Mouse (Mus musculus): Measurements from ENCODE around the gene Coro2b. TPM values are rescaled to one million over a fixed set of nuclear protein-coding genes. Genes with fewer than 3 reads are reported as not detected.

Gene Coro2b
- polyA plus RNA-seq, 1 experiment from 2014 or later = 3.7 TPM

GRCm38 (mm10) chr9:62535566-62535965 lies 1.3 kb downstream of the Coro2b start:
- H3K4me3 ChIP-seq (ENCODE audit: low read depth, low read length) = peak overlapping the region; percentile 52
- peak overlapping the region; percentile 89 for H3K4me2 ChIP-seq
- WGBS (ENCODE audit: insufficient replicate concordance) = 73% methylated on average over 8 of the region's 8 CpGs
- no peak overlapping the region for H3K27ac ChIP-seq (ENCODE audit: low read depth, low read length)
- peaks cover 16% of the 10 kb centered on the region for H3K4me1 ChIP-seq (ENCODE audit: control insufficient read depth, insufficient read depth, low read length)
- no peaks in the 10 kb centered on the region for H3K9me3 ChIP-seq (replicated peaks; ENCODE audit: control insufficient read depth, low read length)
- peaks cover 21% of the 10 kb centered on the region for H3K27me3 ChIP-seq (ENCODE audit: control insufficient read depth, insufficient read depth, low read length)
- H3K36me3 ChIP-seq (ENCODE audit: control insufficient read depth, insufficient read depth, low read length) = no peaks in the 10 kb centered on the region
- H3K9ac ChIP-seq (ENCODE audit: low read depth, low read length) = no peak overlapping the region
- ATAC-seq (replicated peaks; ENCODE audit: insufficient number of reproducible peaks, low FRiP score, low TSS enrichment) = no peak

GRCm38 (mm10) chr9:62534691-62535090 lies 2.2 kb downstream of the Coro2b start:
- H3K4me1 ChIP-seq (ENCODE audit: control insufficient read depth, insufficient read depth, low read length) = peaks cover 19% of the 10 kb centered on the region
- no peaks in the 10 kb centered on the region for H3K36me3 ChIP-seq (ENCODE audit: control insufficient read depth, insufficient read depth, low read length)
- no peak overlapping the region for H3K9ac ChIP-seq (ENCODE audit: low read depth, low read length)
- WGBS (ENCODE audit: insufficient replicate concordance) = 80% methylated on average over 7 of the region's 7 CpGs
- H3K4me3 ChIP-seq (ENCODE audit: low read depth, low read length) = no peak overlapping the region
- ATAC-seq (replicated peaks; ENCODE audit: insufficient number of reproducible peaks, low FRiP score, low TSS enrichment) = no peak
- H3K27ac ChIP-seq (ENCODE audit: low read depth, low read length) = no peak overlapping the region
- peaks cover 21% of the 10 kb centered on the region for H3K27me3 ChIP-seq (ENCODE audit: control insufficient read depth, insufficient read depth, low read length)
- no peaks in the 10 kb centered on the region for H3K9me3 ChIP-seq (replicated peaks; ENCODE audit: control insufficient read depth, low read length)
- H3K4me2 ChIP-seq = no peak overlapping the region

GRCm38 (mm10) chr9:62534158-62534557 lies 2.7 kb downstream of the Coro2b start:
- Histone ChIP-seq H3K27me3 (ENCODE audit: control insufficient read depth, insufficient read depth, low read length) (peaks cover 21% of the 10 kb centered on the region), H3K36me3 (ENCODE audit: control insufficient read depth, insufficient read depth, low read length) (no peaks in the 10 kb centered on the region), H3K27ac (ENCODE audit: low read depth, low read length) (no peak overlapping the region), H3K9me3 (replicated peaks; ENCODE audit: control insufficient read depth, low read length) (no peaks in the 10 kb centered on the region), H3K9ac (ENCODE audit: low read depth, low read length) (no peak overlapping the region), H3K4me1 (ENCODE audit: control insufficient read depth, insufficient read depth, low read length) (peaks cover 19% of the 10 kb centered on the region), H3K4me2 (no peak overlapping the region), H3K4me3 (ENCODE audit: low read depth, low read length) (no peak overlapping the region)
- ATAC-seq (replicated peaks; ENCODE audit: insufficient number of reproducible peaks, low FRiP score, low TSS enrichment) = no peak
- 70% methylated on average over 2 of the region's 2 CpGs for WGBS (ENCODE audit: insufficient replicate concordance)

- H3K4me3 ChIP-seq (ENCODE audit: low read depth, low read length) = no peak overlapping the region
- no peak for ATAC-seq (replicated peaks; ENCODE audit: insufficient number of reproducible peaks, low FRiP score, low TSS enrichment)
- peaks cover 19% of the 10 kb centered on the region for H3K4me1 ChIP-seq (ENCODE audit: control insufficient read depth, insufficient read depth, low read length)
- H3K9me3 ChIP-seq (replicated peaks; ENCODE audit: control insufficient read depth, low read length) = no peaks in the 10 kb centered on the region
- no peak overlapping the region for H3K9ac ChIP-seq (ENCODE audit: low read depth, low read length)
- H3K4me2 ChIP-seq = no peak overlapping the region
- no peaks in the 10 kb centered on the region for H3K36me3 ChIP-seq (ENCODE audit: control insufficient read depth, insufficient read depth, low read length)
- WGBS (ENCODE audit: insufficient replicate concordance) = 74% methylated on average over 11 of the region's 11 CpGs
- H3K27me3 ChIP-seq (ENCODE audit: control insufficient read depth, insufficient read depth, low read length) = peaks cover 21% of the 10 kb centered on the region
- H3K27ac ChIP-seq (ENCODE audit: low read depth, low read length) = no peak overlapping the region
Observed at GRCm38 (mm10) chr9:62532876-62533275, 4.0 kb downstream of the Coro2b start.

GRCm38 (mm10) chr9:62531459-62532275 lies 5.2 kb downstream of the Coro2b start:
- Histone ChIP-seq H3K4me2 (no peak overlapping the region), H3K4me1 (ENCODE audit: control insufficient read depth, insufficient read depth, low read length) (peaks cover 19% of the 10 kb centered on the region), H3K9ac (ENCODE audit: low read depth, low read length) (no peak overlapping the region), H3K9me3 (replicated peaks; ENCODE audit: control insufficient read depth, low read length) (no peaks in the 10 kb centered on the region), H3K27ac (ENCODE audit: low read depth, low read length) (no peak overlapping the region), H3K27me3 (ENCODE audit: control insufficient read depth, insufficient read depth, low read length) (peaks cover 14% of the 10 kb centered on the region), H3K36me3 (ENCODE audit: control insufficient read depth, insufficient read depth, low read length) (no peaks in the 10 kb centered on the region), H3K4me3 (ENCODE audit: low read depth, low read length) (no peak overlapping the region)
- ATAC-seq (replicated peaks; ENCODE audit: insufficient number of reproducible peaks, low FRiP score, low TSS enrichment) = no peak
- WGBS (ENCODE audit: insufficient replicate concordance) = 34% methylated on average over 12 of the region's 12 CpGs

GRCm38 (mm10) chr9:62528527-62528926 lies 8.3 kb downstream of the Coro2b start:
- no peak overlapping the region for H3K4me2 ChIP-seq
- H3K27ac ChIP-seq (ENCODE audit: low read depth, low read length) = no peak overlapping the region
- H3K4me1 ChIP-seq (ENCODE audit: control insufficient read depth, insufficient read depth, low read length) = peaks cover 34% of the 10 kb centered on the region
- no peaks in the 10 kb centered on the region for H3K9me3 ChIP-seq (replicated peaks; ENCODE audit: control insufficient read depth, low read length)
- no peak overlapping the region for H3K9ac ChIP-seq (ENCODE audit: low read depth, low read length)
- ATAC-seq (replicated peaks; ENCODE audit: insufficient number of reproducible peaks, low FRiP score, low TSS enrichment) = no peak
- 81% methylated on average over 11 of the region's 11 CpGs for WGBS (ENCODE audit: insufficient replicate concordance)
- H3K27me3 ChIP-seq (ENCODE audit: control insufficient read depth, insufficient read depth, low read length) = no peaks in the 10 kb centered on the region
- no peaks in the 10 kb centered on the region for H3K36me3 ChIP-seq (ENCODE audit: control insufficient read depth, insufficient read depth, low read length)
- H3K4me3 ChIP-seq (ENCODE audit: low read depth, low read length) = no peak overlapping the region

- no peak overlapping the region for H3K9ac ChIP-seq (ENCODE audit: low read depth, low read length)
- peaks cover 46% of the 10 kb centered on the region for H3K4me1 ChIP-seq (ENCODE audit: control insufficient read depth, insufficient read depth, low read length)
- ATAC-seq (replicated peaks; ENCODE audit: insufficient number of reproducible peaks, low FRiP score, low TSS enrichment) = no peak
- no peak overlapping the region for H3K4me2 ChIP-seq
- H3K4me3 ChIP-seq (ENCODE audit: low read depth, low read length) = no peak overlapping the region
- H3K27ac ChIP-seq (ENCODE audit: low read depth, low read length) = no peak overlapping the region
- H3K27me3 ChIP-seq (ENCODE audit: control insufficient read depth, insufficient read depth, low read length) = no peaks in the 10 kb centered on the region
- no peaks in the 10 kb centered on the region for H3K9me3 ChIP-seq (replicated peaks; ENCODE audit: control insufficient read depth, low read length)
- WGBS (ENCODE audit: insufficient replicate concordance) = 62% methylated on average over 8 of the region's 8 CpGs
- no peaks in the 10 kb centered on the region for H3K36me3 ChIP-seq (ENCODE audit: control insufficient read depth, insufficient read depth, low read length)
Observed at GRCm38 (mm10) chr9:62526858-62527257, 10.0 kb downstream of the Coro2b start.

- H3K4me3 ChIP-seq (ENCODE audit: low read depth, low read length) = no peak overlapping the region
- no peaks in the 10 kb centered on the region for H3K36me3 ChIP-seq (ENCODE audit: control insufficient read depth, insufficient read depth, low read length)
- ATAC-seq (replicated peaks; ENCODE audit: insufficient number of reproducible peaks, low FRiP score, low TSS enrichment) = no peak
- H3K27ac ChIP-seq (ENCODE audit: low read depth, low read length) = no peak overlapping the region
- WGBS (ENCODE audit: insufficient replicate concordance) = 20% methylated on average over 3 of the region's 3 CpGs
- no peak overlapping the region for H3K4me2 ChIP-seq
- no peak overlapping the region for H3K9ac ChIP-seq (ENCODE audit: low read depth, low read length)
- no peaks in the 10 kb centered on the region for H3K9me3 ChIP-seq (replicated peaks; ENCODE audit: control insufficient read depth, low read length)
- H3K4me1 ChIP-seq (ENCODE audit: control insufficient read depth, insufficient read depth, low read length) = peaks cover 46% of the 10 kb centered on the region
- H3K27me3 ChIP-seq (ENCODE audit: control insufficient read depth, insufficient read depth, low read length) = no peaks in the 10 kb centered on the region
Observed at GRCm38 (mm10) chr9:62526451-62526850, 10.4 kb downstream of the Coro2b start.

GRCm38 (mm10) chr9:62524761-62525308 lies 12.0 kb downstream of the Coro2b start:
- no peak overlapping the region for H3K9ac ChIP-seq (ENCODE audit: low read depth, low read length)
- no peak overlapping the region for H3K4me2 ChIP-seq
- no peaks in the 10 kb centered on the region for H3K36me3 ChIP-seq (ENCODE audit: control insufficient read depth, insufficient read depth, low read length)
- WGBS (ENCODE audit: insufficient replicate concordance) = 44% methylated on average over 4 of the region's 4 CpGs
- H3K9me3 ChIP-seq (replicated peaks; ENCODE audit: control insufficient read depth, low read length) = no peaks in the 10 kb centered on the region
- no peaks in the 10 kb centered on the region for H3K27me3 ChIP-seq (ENCODE audit: control insufficient read depth, insufficient read depth, low read length)
- ATAC-seq (replicated peaks; ENCODE audit: insufficient number of reproducible peaks, low FRiP score, low TSS enrichment) = no peak
- H3K27ac ChIP-seq (ENCODE audit: low read depth, low read length) = no peak overlapping the region
- no peak overlapping the region for H3K4me3 ChIP-seq (ENCODE audit: low read depth, low read length)
- H3K4me1 ChIP-seq (ENCODE audit: control insufficient read depth, insufficient read depth, low read length) = peaks cover 53% of the 10 kb centered on the region

All from heart, embryonic 11.5 days (tissue).